Mouse (Mus musculus) CD4-positive, CD25-positive, alpha-beta regulatory T cell, adult 9 weeks (primary cell): ENCODE data around the gene Mrpl1. TPM values are rescaled to one million over a fixed set of nuclear protein-coding genes. Genes with fewer than 3 reads are reported as not detected.

Source experiments
- polyA plus RNA-seq: library from polyadenylated mRNA; unstranded; fragments of 100-300 nt; shearing (Covaris generic); gene quantifications from one replicate; pipeline ENCODE4 v1.2.1, GENCODE M21; 2017

Mrpl1 gene
- 22.7 TPM for polyA plus RNA-seq

GRCm38 (mm10) chr5:96209459-96209858, at the start of gene Mrpl1:
TSS of gene Mrpl1 (plus strand) at chr5:96209493.

GRCm38 (mm10) chr5:96164021-96164411, 45.3 kb upstream of the Mrpl1 start, which contains the start of gene Cnot6l:
TSS of gene Cnot6l (minus strand) at chr5:96164171.

Other genes with a start within 250 kb of the Mrpl1 start
- gene Cnot6l, start 45.3 kb upstream of the Mrpl1 start, polyA plus RNA-seq, result 79.5 TPM
- not detected for gene Fras1, start 164.5 kb downstream of the Mrpl1 start, polyA plus RNA-seq